Mouse (Mus musculus): ENCODE measurements around the gene Amacr.

- TF ChIP-seq CTCF (conservative IDR thresholded peaks at IDR 0.05 in 1 of 2, IDR thresholded peaks at IDR 0.05 in 1 of 2; ENCODE audit: low read depth in 2 of 2, low read length in 2 of 2) (no peak), ETS1 (conservative IDR thresholded peaks at IDR 0.05; ENCODE audit: low read depth, low read length) (no peak), BHLHE40 (IDR thresholded peaks at IDR 0.05; ENCODE audit: low read depth, low read length) (no peak)
Observed at GRCm38 (mm10) chr15:10969439-10969838, 12.1 kb upstream of the Amacr start.

Data from CH12.LX (cell line).